Mouse (Mus musculus) small intestine, adult 2 months (tissue): ENCODE data around the gene Ncbp3. TPM values are rescaled to one million over a fixed set of nuclear protein-coding genes. Genes with fewer than 3 reads are reported as not detected.

ENCODE experiments used
- H3K27ac ChIP-seq: fragments of 200-500 bp; 2 replicates; pipeline ENCODE4 v1.5.1; 2012; ENCODE audit warnings: low read depth, low read length, control low read depth, inconsistent platforms; ENCODE audit not compliant: insufficient read depth
- H3K27me3 ChIP-seq: fragments of 200-500 bp; 2 replicates; pipeline ENCODE4 v1.6.1; 2012; ENCODE audit warnings: mild to moderate bottlenecking, moderate library complexity, low read length, inconsistent platforms; ENCODE audit not compliant: control insufficient read depth, insufficient read depth
- H3K36me3 ChIP-seq: fragments of 200-500 bp; 2 replicates; pipeline ENCODE4 v1.6.1; 2012; ENCODE audit warnings: mild to moderate bottlenecking, low read length, control low read depth, inconsistent platforms; ENCODE audit not compliant: control insufficient read depth, insufficient read depth
- H3K4me1 ChIP-seq: fragments of 200-500 bp; 2 replicates; pipeline ENCODE4 v1.6.1; 2012; ENCODE audit warnings: low read length, inconsistent platforms, mixed read lengths; ENCODE audit not compliant: control insufficient read depth, insufficient read depth, insufficient read length
- H3K4me3 ChIP-seq: fragments of 200-500 bp; 2 replicates; pipeline ENCODE4 v1.5.1; 2012; ENCODE audit warnings: low read depth, mild to moderate bottlenecking, control low read depth, inconsistent platforms, low read length, moderate library complexity
- CTCF ChIP-seq: fragments of 200-500 bp; IDR thresholded peaks from 2 replicates; pipeline ENCODE4 v1.5.1; 2012; ENCODE audit warnings: low read depth, mild to moderate bottlenecking, control low read depth, inconsistent platforms, low read length, moderate library complexity, mixed read lengths; ENCODE audit not compliant: insufficient replicate concordance, insufficient read length; ENCODE audit errors: extremely low read depth
- POLR2A ChIP-seq: fragments of 200-500 bp; IDR thresholded peaks from 2 replicates; pipeline ENCODE4 v1.6.1; 2012; ENCODE audit warnings: low read depth, mild to moderate bottlenecking, control low read depth, inconsistent platforms, low read length, moderate library complexity
- WGBS: fragments of 180-500 bp; shearing (Covaris S2); methylation state at CpG from one replicate; pipeline ENCODE4 v1.1.7; 2018; 5-methylcytosine and 5-hydroxymethylcytosine counted together
- polyA plus RNA-seq: library from polyadenylated mRNA; depleted of rRNA; stranded (reverse); fragments of >200 nt; gene quantifications from 2 replicates; pipeline ENCODE4 v1.2.3, GENCODE M21; 2012

Ncbp3 gene
- polyA plus RNA-seq, 1 experiment: 1.3 TPM

GRCm38 (mm10) chr11:73009531-73010274, 37.9 kb upstream of the Ncbp3 start:
- Histone ChIP-seq H3K4me3 (no peak overlapping the region), H3K27me3 (no peaks in the 10 kb centered on the region), H3K27ac (no peak overlapping the region)

GRCm38 (mm10) chr11:73013981-73014380, 33.6 kb upstream of the Ncbp3 start:
- Histone ChIP-seq H3K27me3 (no peaks in the 10 kb centered on the region), H3K4me3 (no peak overlapping the region), H3K27ac (no peak overlapping the region), H3K36me3 (no peaks in the 10 kb centered on the region), H3K4me1 (no peaks in the 10 kb centered on the region)
- no peak for TF ChIP-seq CTCF
- no peak for TF ChIP-seq POLR2A
- 72% methylated on average over 5 of the region's 5 CpGs for WGBS

More at GRCm38 (mm10) chr11:73009531-73010274, 37.9 kb upstream of the Ncbp3 start:
- 72% methylated on average over 13 of the region's 13 CpGs for WGBS
- no peak for TF ChIP-seq POLR2A
- H3K4me1 ChIP-seq: peaks cover 3% of the 10 kb centered on the region; the same call in 1 of the 2 replicates
- no peaks in the 10 kb centered on the region for H3K36me3 ChIP-seq

DNA sequence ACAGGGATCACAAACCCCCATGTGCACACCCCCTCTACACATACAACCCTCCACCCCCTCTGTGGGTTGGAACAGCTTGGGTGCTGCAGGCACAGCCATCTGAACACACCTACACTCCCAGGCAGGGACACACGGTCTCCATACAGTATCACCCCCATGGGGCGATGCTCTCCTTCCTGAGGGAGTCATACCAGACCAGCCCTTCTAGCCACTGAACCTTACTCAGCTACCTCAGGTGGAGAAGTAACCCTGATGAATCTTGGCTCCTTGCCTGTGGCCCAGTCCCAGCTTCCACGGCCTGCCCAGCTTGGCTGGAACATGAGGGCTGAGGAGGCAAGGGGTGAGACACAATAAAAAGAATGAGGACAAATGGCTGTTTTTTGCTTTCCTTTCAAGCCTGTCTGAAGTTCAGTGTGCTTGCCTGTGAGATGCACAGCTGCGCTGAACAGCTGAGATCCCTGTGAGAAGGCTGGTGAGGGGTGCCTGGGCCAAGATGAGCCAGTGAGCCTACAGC, 32.7 kb upstream of the Ncbp3 start:
- H3K4me1 ChIP-seq: peaks cover 7% of the 10 kb centered on the region
- H3K27me3 ChIP-seq: no peaks in the 10 kb centered on the region
- H3K4me3 ChIP-seq: no peak overlapping the region
- no peak overlapping the region for H3K27ac ChIP-seq
- H3K36me3 ChIP-seq: no peaks in the 10 kb centered on the region
- TF ChIP-seq CTCF (no peak), POLR2A (no peak)
- WGBS: 72% methylated on average over 4 of the region's 4 CpGs

GRCm38 (mm10) chr11:73015391-73016102, 32.0 kb upstream of the Ncbp3 start:
- TF ChIP-seq CTCF (no peak), POLR2A (no peak)
- 68% methylated on average over 5 of the region's 5 CpGs for WGBS
- Histone ChIP-seq H3K4me3 (no peak overlapping the region), H3K27ac (no peak overlapping the region), H3K36me3 (no peaks in the 10 kb centered on the region), H3K4me1 (peaks cover 7% of the 10 kb centered on the region), H3K27me3 (no peaks in the 10 kb centered on the region)

DNA sequence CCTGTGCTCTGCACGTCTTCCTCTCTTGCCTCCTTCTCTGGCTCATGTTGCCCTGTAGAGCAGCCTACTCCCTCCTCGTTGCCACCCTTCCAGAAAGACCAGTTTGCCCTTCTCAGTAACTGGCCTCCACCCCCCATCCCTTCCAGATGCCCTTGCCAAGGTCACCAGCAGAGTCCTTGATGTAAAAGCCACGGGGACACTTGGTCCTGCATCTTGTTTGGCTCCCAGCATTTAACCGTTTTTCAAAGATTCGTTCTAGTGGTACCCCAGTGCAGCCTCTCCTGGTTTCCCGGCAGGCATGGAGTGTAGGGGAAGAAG, 31.5 kb upstream of the Ncbp3 start:
- TF ChIP-seq POLR2A (no peak), CTCF (no peak)
- Histone ChIP-seq H3K4me1 (peaks cover 7% of the 10 kb centered on the region), H3K27ac (no peak overlapping the region), H3K4me3 (no peak overlapping the region), H3K36me3 (no peaks in the 10 kb centered on the region), H3K27me3 (no peaks in the 10 kb centered on the region)
- 65% methylated on average over 6 of the region's 6 CpGs for WGBS

GRCm38 (mm10) chr11:73018471-73019146, 29.0 kb upstream of the Ncbp3 start, which contains the start of gene Camkk1:
Gene Camkk1, plus strand, starts transcription at chr11:73019008.
- Histone ChIP-seq H3K27me3 (no peaks in the 10 kb centered on the region), H3K4me1 (peaks cover 7% of the 10 kb centered on the region), H3K27ac (no peak within 1 kb of the TSS), H3K4me3 (peak within 1 kb of the TSS; percentile 73), H3K36me3 (no peaks in the 10 kb centered on the region)
- no peak for TF ChIP-seq CTCF
- no peak; the same call in 1 of the 2 replicates for TF ChIP-seq POLR2A
- under 1% methylated on average over 57 of the region's 57 CpGs for WGBS
